Mouse (Mus musculus) spleen, adult 12 weeks (tissue): ENCODE results near the gene Smim24.

Source experiments
- DNase-seq: peaks from one replicate; pipeline ENCODE4 v3.0.0; 2022; ENCODE audit warnings: low spot score

Gene Smim24

DNA sequence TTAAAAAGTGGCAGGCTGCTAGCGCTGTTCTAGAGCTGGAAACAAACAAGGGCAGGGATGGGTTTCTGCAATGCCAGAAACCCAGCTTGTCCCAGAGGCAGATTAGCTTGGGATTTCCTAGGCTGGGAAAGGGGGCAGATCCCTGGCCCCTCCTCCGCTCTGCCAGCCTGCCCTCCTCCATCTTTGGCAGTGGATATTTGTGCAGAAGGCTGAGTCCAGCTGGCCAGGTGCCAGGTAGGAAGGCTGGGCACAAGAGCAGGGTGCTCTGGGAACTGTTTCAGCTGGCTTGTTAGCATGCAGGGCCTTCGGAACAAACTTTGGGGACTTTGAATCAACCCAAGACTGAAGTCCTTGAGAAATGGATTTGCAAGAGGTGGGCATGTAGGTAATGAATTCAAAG lies 42.6 kb downstream of the Smim24 start:
- no peak for DNase-seq

DNA sequence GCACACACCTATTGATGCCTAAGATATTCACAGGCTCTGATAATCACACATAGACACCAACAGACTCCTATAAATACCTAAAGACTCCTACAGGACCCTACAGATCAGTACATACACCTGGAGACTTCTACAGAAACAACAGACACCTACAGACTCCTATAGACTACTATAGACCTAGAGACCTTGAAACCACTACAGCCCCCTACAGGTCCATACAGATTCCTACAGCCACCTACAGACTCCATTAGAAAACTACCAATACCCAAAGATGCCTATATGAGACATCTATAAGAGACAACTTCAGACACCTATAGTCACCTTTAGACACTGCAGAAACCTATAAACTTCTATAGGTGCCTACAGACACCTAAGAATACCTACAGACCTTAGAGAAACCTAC lies 48.2 kb downstream of the Smim24 start:
- DNase-seq = no peak
